Comparison of ENCODE assay signal across 8 mouse cellular contexts in genomic region chr19:21144659-21145283, GRCm38 (mm10).
A peak's percentile ranks its signal among the peaks of the same experiment; 100 is the strongest.
DNase-seq lines count a peak whose midpoint lies in the region; ATAC-seq lines count a peak whose summit lies in the region.

No protein-coding gene starts in this region.

- intact Hi-C loops in left cerebral cortex, postnatal 4 days (cut with DNase I), result no loop called here

- DNase-seq in hindbrain, embryonic 10.5 days (ENCODE audit: low spot score), result peak; percentile 55
- DNase-seq in induced T-regulatory cell, adult 2 months (ENCODE audit: low read depth), result peak; percentile 56
- DNase-seq in natural killer cell, adult 2 months (ENCODE audit: low spot score in 2 of 2), result peak; percentile 19 to 25
- no peak for DNase-seq in left cerebral cortex, postnatal 4 days
- DNase-seq in right cerebral cortex, postnatal 14 days, result no peak

- H3K9ac ChIP-seq in hindbrain, embryonic 12.5 days, result no peak overlapping the region
- H3K9ac ChIP-seq in embryonic facial prominence, embryonic 13.5 days, result no peak overlapping the region
- H3K9ac ChIP-seq in liver, embryonic 16.5 days (ENCODE audit: low read depth, low read length), result no peak overlapping the region

- ATAC-seq in hindbrain, embryonic 12.5 days (ENCODE audit: low FRiP score), result no peak
- no peak for ATAC-seq in embryonic facial prominence, embryonic 13.5 days (ENCODE audit: insufficient number of reproducible peaks, insufficient read depth, low FRiP score, low TSS enrichment, low read depth)
- ATAC-seq in liver, embryonic 16.5 days (ENCODE audit: low read depth), result peak; percentile 65

- H3K4me1 ChIP-seq in hindbrain, embryonic 10.5 days (replicated peaks), result peaks cover 16% of the 10 kb centered on the region
- H3K4me1 ChIP-seq in hindbrain, embryonic 12.5 days, result peaks cover 5% of the 10 kb centered on the region
- H3K4me1 ChIP-seq in embryonic facial prominence, embryonic 13.5 days, result peaks cover 12% of the 10 kb centered on the region
- H3K4me1 ChIP-seq in liver, embryonic 16.5 days (ENCODE audit: control insufficient read depth, low read depth, low read length), result no peaks in the 10 kb centered on the region; the same call in 1 of the 2 replicates

- no peak overlapping the region for H3K4me2 ChIP-seq in hindbrain, embryonic 12.5 days (replicated peaks)
- peak overlapping the region; percentile 36 for H3K4me2 ChIP-seq in embryonic facial prominence, embryonic 13.5 days
- peak overlapping the region; percentile 36 for H3K4me2 ChIP-seq in liver, embryonic 16.5 days (ENCODE audit: low read depth, low read length)

- H3K36me3 ChIP-seq in hindbrain, embryonic 10.5 days, result no peaks in the 10 kb centered on the region
- H3K36me3 ChIP-seq in hindbrain, embryonic 12.5 days, result no peaks in the 10 kb centered on the region
- no peaks in the 10 kb centered on the region for H3K36me3 ChIP-seq in embryonic facial prominence, embryonic 13.5 days
- H3K36me3 ChIP-seq in liver, embryonic 16.5 days (ENCODE audit: control insufficient read depth, insufficient read depth), result no peaks in the 10 kb centered on the region

- peak overlapping the region; percentile 41 for H3K27ac ChIP-seq in hindbrain, embryonic 10.5 days
- H3K27ac ChIP-seq in hindbrain, embryonic 12.5 days, result no peak overlapping the region
- no peak overlapping the region for H3K27ac ChIP-seq in embryonic facial prominence, embryonic 13.5 days
- H3K27ac ChIP-seq in liver, embryonic 16.5 days (ENCODE audit: low read length), result no peak overlapping the region

- no peak overlapping the region for H3K4me3 ChIP-seq in hindbrain, embryonic 10.5 days
- no peak overlapping the region for H3K4me3 ChIP-seq in hindbrain, embryonic 12.5 days
- H3K4me3 ChIP-seq in embryonic facial prominence, embryonic 13.5 days, result no peak overlapping the region
- no peak overlapping the region for H3K4me3 ChIP-seq in liver, embryonic 16.5 days (ENCODE audit: low read depth, low read length)

- 17% methylated on average over 13 of the region's 13 CpGs for WGBS in hindbrain, embryonic 10.5 days
- WGBS in hindbrain, embryonic 12.5 days, result 21% methylated on average over 13 of the region's 13 CpGs
- 7% methylated on average over 13 of the region's 13 CpGs for WGBS in embryonic facial prominence, embryonic 13.5 days
- WGBS in liver, embryonic 16.5 days (ENCODE audit: insufficient replicate concordance), result 25% methylated on average over 13 of the region's 13 CpGs

- no peaks in the 10 kb centered on the region for H3K9me3 ChIP-seq in hindbrain, embryonic 10.5 days
- H3K9me3 ChIP-seq in hindbrain, embryonic 12.5 days (replicated peaks), result no peaks in the 10 kb centered on the region
- H3K9me3 ChIP-seq in embryonic facial prominence, embryonic 13.5 days, result no peaks in the 10 kb centered on the region
- no peaks in the 10 kb centered on the region for H3K9me3 ChIP-seq in liver, embryonic 16.5 days (replicated peaks; ENCODE audit: control insufficient read depth, low read length)

- no peaks in the 10 kb centered on the region for H3K27me3 ChIP-seq in hindbrain, embryonic 10.5 days (ENCODE audit: insufficient read depth, poor library complexity, severe bottlenecking)
- no peaks in the 10 kb centered on the region for H3K27me3 ChIP-seq in hindbrain, embryonic 12.5 days
- H3K27me3 ChIP-seq in embryonic facial prominence, embryonic 13.5 days, result no peaks in the 10 kb centered on the region
- no peaks in the 10 kb centered on the region for H3K27me3 ChIP-seq in liver, embryonic 16.5 days (ENCODE audit: control insufficient read depth, insufficient read depth, low read depth, low read length)

Comparison
In these comparisons a context has a peak if more than half of its experiments do, and no peak if none do; other contexts are left out.
1. DNase-seq: peak in hindbrain, embryonic 10.5 days (single experiment), induced T-regulatory cell, adult 2 months (single experiment) and natural killer cell, adult 2 months (2 of 2); none in left cerebral cortex, postnatal 4 days (single experiment) and right cerebral cortex, postnatal 14 days (single experiment).